Mouse (Mus musculus): ENCODE results near the gene Wdr18. TPM values are rescaled to one million over a fixed set of nuclear protein-coding genes. Genes with fewer than 3 reads are reported as not detected.

Gene Wdr18
- polyA plus RNA-seq (2014; fragmentation: Illumina TruSeq; extraction: RNeasy Lipid Tissue Mini Kit (QIAGEN cat#74804)): 1.2 TPM

DNA sequence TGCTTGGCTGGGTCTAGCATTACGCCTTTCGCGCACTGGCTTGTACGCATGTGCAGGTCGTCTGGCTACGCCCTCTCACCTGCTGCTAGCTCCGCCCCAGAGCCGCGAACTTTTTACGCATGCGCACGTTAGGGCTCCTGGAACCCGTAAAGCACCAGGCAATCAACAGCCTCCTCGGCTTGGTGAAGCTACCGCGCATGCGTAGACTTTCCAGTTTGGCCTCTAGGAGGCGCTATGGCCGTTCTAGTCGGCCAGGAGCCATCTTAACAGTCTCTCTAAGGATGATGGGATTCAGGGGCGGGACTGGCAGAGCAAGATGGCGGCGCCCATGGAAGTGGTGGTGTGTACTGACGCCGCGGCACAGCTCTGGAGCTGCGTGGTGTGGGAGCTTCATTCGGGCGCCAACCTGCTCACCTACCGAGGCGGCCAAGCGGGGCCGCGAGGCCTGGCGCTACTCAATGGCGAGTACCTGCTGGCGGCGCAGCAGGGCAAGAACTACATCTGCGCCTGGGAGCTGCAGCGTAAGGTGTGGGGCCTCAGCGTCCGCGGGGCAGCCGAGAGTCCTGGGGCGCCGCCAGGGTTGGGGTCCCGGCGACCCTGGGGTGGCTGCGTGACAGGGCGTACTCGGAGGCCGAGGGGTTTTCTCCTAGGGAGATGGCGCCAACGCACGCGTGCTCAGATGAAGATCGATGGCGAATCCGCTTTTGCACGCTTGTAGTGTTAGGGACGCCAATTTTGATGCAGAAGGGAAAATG, at the start of gene Wdr18:
Gene Wdr18 (plus strand): TSS at position 306 of the 755 bp plus-strand sequence.

DNA sequence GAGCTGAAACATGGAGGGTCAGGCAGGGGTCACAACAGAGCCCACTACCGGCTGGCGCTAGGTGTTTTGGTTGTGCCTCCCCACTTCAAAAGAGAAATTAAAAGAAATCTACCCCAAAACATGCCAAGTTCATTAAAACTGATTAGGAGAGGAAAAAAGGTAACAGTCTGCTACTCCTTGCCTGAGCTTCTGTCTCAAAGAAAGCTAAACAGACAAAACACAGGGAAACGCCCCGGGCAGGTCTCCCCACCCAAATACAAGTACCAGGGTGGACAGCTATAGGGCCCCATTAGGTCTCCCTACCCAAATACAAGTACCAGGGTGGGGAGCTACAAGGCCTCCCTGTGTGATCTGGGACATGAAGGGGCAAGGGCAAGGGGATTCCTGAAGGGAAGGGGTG, 49.4 kb upstream of the Wdr18 start, which contains the start of gene Gm26602:
Gene Gm26602 (plus strand): TSS at position 301 of the 400 bp plus-strand sequence.

DNA sequence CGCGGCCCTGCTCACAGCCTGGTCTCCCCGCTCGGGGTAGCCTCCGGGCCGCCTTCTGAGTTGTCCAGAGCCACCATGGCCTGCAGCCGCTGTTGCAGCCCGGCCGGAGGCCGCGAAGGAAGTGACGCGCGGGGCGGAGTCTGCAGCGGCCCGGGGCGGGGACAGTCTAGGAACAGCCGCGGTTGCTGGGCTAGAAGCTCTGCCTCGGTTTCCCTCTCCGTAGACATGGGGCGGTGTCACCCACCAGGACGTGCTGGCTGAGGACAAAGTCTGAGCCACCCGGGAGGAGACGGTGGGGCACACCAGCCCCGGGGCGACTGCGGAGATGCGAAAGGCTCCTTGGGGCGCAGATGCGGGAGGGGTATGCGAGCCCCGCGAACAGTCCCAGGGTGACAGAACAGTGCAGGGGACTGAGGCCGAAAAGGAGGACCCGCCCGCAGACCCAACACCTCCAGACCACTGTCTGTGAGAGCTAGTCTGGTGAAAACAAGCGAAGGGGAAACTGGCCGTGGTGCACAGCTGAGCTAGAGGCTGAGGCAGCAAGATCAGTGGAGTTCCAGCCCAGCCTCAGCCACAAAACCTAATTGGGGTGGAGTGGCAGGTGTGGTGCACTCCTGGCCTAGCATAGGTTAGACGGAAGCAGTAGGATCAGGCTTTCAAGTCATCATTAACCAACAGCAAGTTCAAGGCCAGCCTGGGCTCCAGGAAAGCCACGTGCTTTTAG, 43.0 kb upstream of the Wdr18 start, which contains the start of gene Kiss1r:
Gene Kiss1r (plus strand): TSS at position 164 of the 724 bp plus-strand sequence.

DNA sequence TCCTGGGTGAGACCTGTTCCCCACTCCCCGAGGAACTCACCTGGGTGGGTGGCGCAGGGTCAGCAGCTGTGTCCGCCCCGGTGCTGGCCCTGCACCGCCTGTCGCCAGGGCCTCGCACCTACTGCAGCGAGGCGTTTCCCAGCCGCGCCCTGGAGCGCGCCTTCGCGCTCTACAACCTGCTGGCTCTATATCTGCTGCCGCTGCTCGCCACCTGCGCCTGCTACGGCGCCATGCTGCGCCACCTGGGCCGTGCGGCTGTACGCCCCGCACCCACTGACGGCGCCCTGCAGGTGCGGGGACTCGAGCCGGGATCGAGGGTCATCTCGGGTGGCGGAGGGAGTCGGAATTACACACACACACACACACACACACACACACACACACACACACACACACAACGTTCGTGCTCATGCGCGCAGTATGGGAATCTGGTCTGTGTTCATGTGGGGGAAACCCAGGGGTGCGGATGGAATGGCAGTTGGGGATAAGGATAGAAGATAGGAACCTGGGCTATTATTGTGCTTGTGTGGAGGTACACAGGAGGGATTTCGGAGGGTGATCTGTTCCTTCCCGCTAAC, 38.9 kb upstream of the Wdr18 start, which contains the start of gene R3hdm4:
Gene R3hdm4 (minus strand): TSS at position 251 of the 578 bp plus-strand sequence.

DNA sequence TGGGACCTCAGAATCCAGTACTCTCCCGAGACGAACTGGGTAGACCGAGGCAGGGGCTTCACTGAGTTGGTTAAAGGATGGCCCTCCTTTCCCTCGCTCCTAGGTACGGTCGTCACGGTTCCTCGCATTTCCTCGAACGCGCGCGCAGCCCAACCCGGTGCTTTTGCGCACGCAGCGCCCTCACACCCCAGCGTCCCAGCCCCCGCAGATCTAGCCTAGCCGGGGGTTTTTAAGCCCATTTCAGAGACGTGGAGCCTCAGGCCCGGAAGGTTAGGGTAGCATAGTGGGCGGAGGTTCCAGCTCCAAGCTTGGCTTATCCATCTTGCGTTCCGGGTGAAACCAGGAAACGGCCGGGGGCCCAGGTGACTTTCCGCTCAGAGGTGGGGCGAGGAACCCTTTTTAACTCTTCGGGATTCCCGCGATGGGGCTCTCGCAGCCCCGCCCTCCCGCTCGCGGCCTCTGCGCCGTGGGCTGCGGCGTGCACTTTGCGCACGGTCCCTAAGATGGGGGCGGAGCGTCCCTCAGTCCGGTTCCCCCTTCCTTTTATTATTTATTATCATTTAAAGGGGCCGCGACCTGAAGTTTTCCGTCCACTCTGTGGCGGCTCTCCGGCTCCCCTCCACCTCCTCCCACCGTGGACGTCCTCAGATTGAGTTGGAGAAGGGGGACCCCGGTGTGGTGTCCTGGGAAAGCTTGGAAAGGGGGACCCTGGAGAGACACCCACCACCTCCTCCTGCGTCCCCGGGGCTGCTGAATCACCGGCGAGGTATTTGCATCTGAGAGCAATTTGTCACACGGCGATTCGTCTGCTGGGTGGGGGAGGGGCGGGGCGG, 33.2 kb upstream of the Wdr18 start, which contains the start of gene Arid3a:
Gene Arid3a (plus strand): TSS at position 553 of the 833 bp plus-strand sequence.

DNA sequence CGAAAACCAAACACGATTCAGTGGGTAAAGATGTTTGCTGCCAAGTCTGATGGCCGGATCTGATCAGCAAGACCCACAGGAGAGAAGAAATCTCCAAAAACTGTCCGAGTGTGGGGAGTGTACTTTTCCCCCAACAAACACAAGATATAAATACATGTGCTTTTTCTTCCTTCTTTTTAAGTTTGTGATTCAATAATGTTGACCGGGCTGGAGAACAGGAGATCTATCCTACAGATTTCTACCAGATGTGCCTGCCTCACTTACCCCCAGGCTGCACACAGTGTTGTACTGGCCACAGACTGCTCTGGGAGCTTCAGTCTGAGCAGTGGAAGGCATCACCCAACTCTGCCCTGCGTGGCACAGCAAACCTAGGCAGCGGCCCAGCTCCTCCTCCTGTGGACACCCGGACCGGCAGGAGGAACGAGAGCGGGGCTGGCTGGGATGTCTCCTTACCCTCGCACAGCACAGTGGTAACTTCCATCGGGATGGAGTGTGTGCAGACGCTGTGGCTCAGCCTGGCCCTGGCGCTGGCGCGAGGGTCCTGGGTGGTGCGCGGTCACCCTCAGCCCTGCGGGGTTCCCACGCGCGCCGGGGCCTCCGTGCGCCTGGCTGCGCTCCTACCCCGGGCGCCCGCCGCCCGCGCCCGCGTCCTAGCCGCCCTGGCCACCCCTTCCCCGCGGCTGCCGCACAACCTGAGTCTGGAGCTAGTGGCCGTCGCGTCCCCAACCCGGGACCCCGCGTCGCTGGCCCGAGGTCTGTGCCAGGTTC, 10.6 kb downstream of the Wdr18 start, which contains the start of gene Grin3b:
Gene Grin3b (plus strand): TSS at position 301 of the 768 bp plus-strand sequence.

DNA sequence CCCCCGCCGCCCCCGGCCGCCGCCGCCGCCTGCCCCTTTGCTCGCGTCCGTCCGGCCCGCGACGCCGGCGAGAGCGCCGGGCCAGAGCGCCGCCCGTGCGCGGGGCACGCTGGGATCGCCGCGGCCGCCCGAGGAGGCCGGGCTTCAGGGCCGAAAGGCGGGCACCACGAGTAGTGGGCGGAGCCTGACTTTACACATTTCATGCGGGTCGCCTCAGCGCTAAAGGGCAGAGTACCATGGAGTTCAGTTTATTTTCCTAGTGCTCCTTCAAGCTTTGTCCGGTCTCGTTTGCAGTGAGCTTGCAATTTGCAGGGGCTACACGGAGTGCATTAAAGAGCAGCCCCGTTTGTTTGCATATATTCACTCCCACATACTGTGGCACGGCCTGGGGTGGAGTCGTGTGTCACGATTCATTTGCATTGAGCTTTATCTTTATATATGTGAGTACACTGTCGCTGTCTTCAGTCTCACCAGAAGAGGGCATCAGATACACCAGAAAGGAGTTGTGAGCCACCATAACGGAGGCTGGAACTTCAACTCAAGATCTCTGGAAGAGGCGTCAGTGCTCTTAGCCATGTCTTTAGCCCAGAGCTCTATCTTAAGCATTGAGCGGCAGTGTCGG, 24.4 kb downstream of the Wdr18 start, which contains the start of gene Tmem259:
Gene Tmem259 (minus strand): TSS at position 136 of the 622 bp plus-strand sequence.

DNA sequence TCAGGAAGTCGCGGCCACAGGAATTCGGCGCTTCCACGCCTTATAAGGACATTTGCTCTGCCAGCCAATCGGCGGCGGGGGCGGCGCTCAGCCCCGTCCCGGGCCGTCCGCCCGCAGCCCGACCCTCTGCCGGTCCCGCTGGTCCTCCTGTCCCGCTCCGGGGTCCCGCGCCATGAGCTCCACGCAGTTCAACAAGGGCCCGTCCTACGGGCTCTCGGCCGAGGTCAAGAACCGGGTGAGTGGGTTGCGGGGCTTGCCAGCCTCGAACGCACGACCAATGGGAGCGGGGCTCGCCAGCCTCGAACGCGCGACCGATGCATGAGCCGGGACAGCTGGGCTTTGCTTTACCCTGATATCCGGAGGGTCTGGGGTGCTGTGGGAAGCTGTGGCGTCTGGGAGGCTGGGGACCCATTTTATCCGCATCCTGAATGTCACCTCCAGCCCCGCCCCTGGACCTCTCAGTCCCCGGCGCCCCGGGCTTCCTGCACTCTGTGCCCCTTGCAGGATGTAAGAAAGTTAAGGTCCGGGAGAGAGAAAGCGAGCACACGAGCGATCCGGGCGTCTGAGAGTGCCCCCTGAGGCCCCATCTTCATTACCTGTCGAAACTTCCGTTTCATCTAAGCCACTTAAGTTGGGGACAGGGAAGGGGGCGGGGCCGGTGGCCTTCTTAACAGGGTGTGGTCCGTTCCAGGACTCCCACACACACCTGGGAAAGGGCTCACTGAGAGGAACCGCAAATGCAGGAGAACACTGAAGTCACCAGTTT, 28.7 kb downstream of the Wdr18 start, which contains the start of gene Cnn2:
Gene Cnn2 (plus strand): TSS at position 79 of the 766 bp plus-strand sequence.

DNA sequence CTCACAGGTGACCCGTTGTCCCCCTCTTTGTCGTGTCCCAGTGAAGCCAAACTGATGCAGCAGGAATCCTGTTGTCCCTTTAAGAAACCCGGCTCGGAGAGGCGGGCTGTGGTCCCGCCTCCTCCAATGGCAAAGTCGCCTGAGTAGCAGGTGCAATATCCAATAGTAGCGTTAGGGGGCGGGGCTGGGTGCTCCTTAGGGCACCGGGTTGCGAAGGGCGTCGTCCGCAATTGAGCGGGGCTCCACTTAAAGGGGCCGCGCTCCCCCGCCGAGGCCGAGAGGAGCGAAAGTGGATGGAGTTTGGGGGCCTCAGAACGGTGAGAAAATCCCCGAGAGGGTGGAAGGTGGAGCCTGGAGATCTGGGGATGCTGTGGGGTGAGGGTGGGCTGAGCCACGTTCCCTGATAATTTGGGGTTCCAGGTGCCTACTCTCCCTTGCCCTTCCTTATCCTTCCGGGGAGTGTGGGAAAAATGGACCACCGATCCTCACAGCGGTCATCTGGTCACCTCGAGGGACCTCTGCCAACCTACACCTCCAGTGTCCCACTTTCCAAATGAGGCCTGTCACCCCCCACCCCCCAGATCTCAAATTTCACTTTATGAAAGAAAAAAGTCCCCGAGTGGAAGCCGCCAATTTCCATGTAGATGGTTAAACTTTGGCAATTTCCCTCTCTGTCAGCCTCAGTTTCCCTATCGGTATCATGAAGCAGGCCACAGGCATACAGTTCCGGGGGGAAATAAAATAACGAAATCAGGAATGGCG, 36.5 kb downstream of the Wdr18 start, which contains the start of gene Abca7:
Gene Abca7 (plus strand): TSS at position 223 of the 762 bp plus-strand sequence.

DNA sequence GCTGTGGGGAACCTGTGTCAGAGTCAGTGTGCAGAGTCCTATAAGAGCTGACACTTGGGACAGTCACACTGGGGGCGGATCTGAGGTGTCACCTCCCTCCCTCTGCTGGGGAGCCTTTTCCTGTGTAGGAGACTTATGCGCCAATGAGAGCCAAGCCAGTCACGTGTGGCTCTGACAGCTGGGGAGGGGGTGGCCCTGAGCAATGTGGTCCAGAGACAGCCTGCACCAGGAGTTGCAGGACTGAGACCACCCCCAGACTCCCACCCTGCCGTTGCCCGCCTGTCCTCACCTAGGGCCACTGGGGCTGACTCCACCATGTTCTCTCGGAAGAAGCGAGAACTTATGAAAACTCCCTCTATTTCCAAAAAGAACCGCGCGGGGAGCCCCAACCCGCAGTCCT, 56.6 kb downstream of the Wdr18 start, which contains the start of gene Arhgap45:
Gene Arhgap45 (plus strand): TSS at position 143 of the 400 bp plus-strand sequence.

Other genes starting within 250 kb of the Wdr18 start
- gene Hcn2, start 243.5 kb upstream of the Wdr18 start, polyA plus RNA-seq (2014; fragmentation: Illumina TruSeq; extraction: RNeasy Lipid Tissue Mini Kit (QIAGEN cat#74804)): 0.20 TPM
- not detected for gene Polrmt, start 213.6 kb upstream of the Wdr18 start, polyA plus RNA-seq (2014; fragmentation: Illumina TruSeq; extraction: RNeasy Lipid Tissue Mini Kit (QIAGEN cat#74804))
- gene Fgf22, start 205.1 kb upstream of the Wdr18 start, polyA plus RNA-seq (2014; fragmentation: Illumina TruSeq; extraction: RNeasy Lipid Tissue Mini Kit (QIAGEN cat#74804)): not detected
- 0.29 TPM for gene Rnf126, start 193.2 kb upstream of the Wdr18 start, polyA plus RNA-seq (2014; fragmentation: Illumina TruSeq; extraction: RNeasy Lipid Tissue Mini Kit (QIAGEN cat#74804))
- gene Fstl3, start 182.9 kb upstream of the Wdr18 start, polyA plus RNA-seq (2014; fragmentation: Illumina TruSeq; extraction: RNeasy Lipid Tissue Mini Kit (QIAGEN cat#74804)): 1.2 TPM
- not detected for gene Prss57, start 169.2 kb upstream of the Wdr18 start, polyA plus RNA-seq (2014; fragmentation: Illumina TruSeq; extraction: RNeasy Lipid Tissue Mini Kit (QIAGEN cat#74804))
- 0.77 TPM for gene Palm, start 166.6 kb upstream of the Wdr18 start, polyA plus RNA-seq (2014; fragmentation: Illumina TruSeq; extraction: RNeasy Lipid Tissue Mini Kit (QIAGEN cat#74804))
- not detected for gene Misp, start 139.2 kb upstream of the Wdr18 start, polyA plus RNA-seq (2014; fragmentation: Illumina TruSeq; extraction: RNeasy Lipid Tissue Mini Kit (QIAGEN cat#74804))
- 114 TPM for gene Ptbp1, start 105.7 kb upstream of the Wdr18 start, polyA plus RNA-seq (2014; fragmentation: Illumina TruSeq; extraction: RNeasy Lipid Tissue Mini Kit (QIAGEN cat#74804))
- gene Prtn3, start 85.7 kb upstream of the Wdr18 start, polyA plus RNA-seq (2014; fragmentation: Illumina TruSeq; extraction: RNeasy Lipid Tissue Mini Kit (QIAGEN cat#74804)): not detected
- gene Plppr3, start 85.5 kb upstream of the Wdr18 start, polyA plus RNA-seq (2014; fragmentation: Illumina TruSeq; extraction: RNeasy Lipid Tissue Mini Kit (QIAGEN cat#74804)): not detected
- gene Elane, start 73.9 kb upstream of the Wdr18 start, polyA plus RNA-seq (2014; fragmentation: Illumina TruSeq; extraction: RNeasy Lipid Tissue Mini Kit (QIAGEN cat#74804)): not detected
- 1.5 TPM for gene Cfd, start 69.3 kb upstream of the Wdr18 start, polyA plus RNA-seq (2014; fragmentation: Illumina TruSeq; extraction: RNeasy Lipid Tissue Mini Kit (QIAGEN cat#74804))
- gene Med16, start 51.2 kb upstream of the Wdr18 start, polyA plus RNA-seq (2014; fragmentation: Illumina TruSeq; extraction: RNeasy Lipid Tissue Mini Kit (QIAGEN cat#74804)): 0.37 TPM
- not detected for gene Gm26602, start 49.3 kb upstream of the Wdr18 start, polyA plus RNA-seq (2014; fragmentation: Illumina TruSeq; extraction: RNeasy Lipid Tissue Mini Kit (QIAGEN cat#74804))
- not detected for gene Kiss1r, start 43.2 kb upstream of the Wdr18 start, polyA plus RNA-seq (2014; fragmentation: Illumina TruSeq; extraction: RNeasy Lipid Tissue Mini Kit (QIAGEN cat#74804))
- 8.0 TPM for gene R3hdm4, start 38.9 kb upstream of the Wdr18 start, polyA plus RNA-seq (2014; fragmentation: Illumina TruSeq; extraction: RNeasy Lipid Tissue Mini Kit (QIAGEN cat#74804))
- gene Arid3a, start 33.1 kb upstream of the Wdr18 start, polyA plus RNA-seq (2014; fragmentation: Illumina TruSeq; extraction: RNeasy Lipid Tissue Mini Kit (QIAGEN cat#74804)): 3.3 TPM
- not detected for gene Grin3b, start 10.6 kb downstream of the Wdr18 start, polyA plus RNA-seq (2014; fragmentation: Illumina TruSeq; extraction: RNeasy Lipid Tissue Mini Kit (QIAGEN cat#74804))
- gene Tmem259, start 24.2 kb downstream of the Wdr18 start, polyA plus RNA-seq (2014; fragmentation: Illumina TruSeq; extraction: RNeasy Lipid Tissue Mini Kit (QIAGEN cat#74804)): not detected
- gene Cnn2, start 28.4 kb downstream of the Wdr18 start, polyA plus RNA-seq (2014; fragmentation: Illumina TruSeq; extraction: RNeasy Lipid Tissue Mini Kit (QIAGEN cat#74804)): 10.0 TPM
- 0.14 TPM for gene Abca7, start 36.3 kb downstream of the Wdr18 start, polyA plus RNA-seq (2014; fragmentation: Illumina TruSeq; extraction: RNeasy Lipid Tissue Mini Kit (QIAGEN cat#74804))
- gene Arhgap45, start 56.5 kb downstream of the Wdr18 start, polyA plus RNA-seq (2014; fragmentation: Illumina TruSeq; extraction: RNeasy Lipid Tissue Mini Kit (QIAGEN cat#74804)): not detected
- gene Polr2e, start 79.6 kb downstream of the Wdr18 start, polyA plus RNA-seq (2014; fragmentation: Illumina TruSeq; extraction: RNeasy Lipid Tissue Mini Kit (QIAGEN cat#74804)): 0.51 TPM
- 21.6 TPM for gene Gpx4, start 87.0 kb downstream of the Wdr18 start, polyA plus RNA-seq (2014; fragmentation: Illumina TruSeq; extraction: RNeasy Lipid Tissue Mini Kit (QIAGEN cat#74804))
- gene Sbno2, start 145.4 kb downstream of the Wdr18 start, polyA plus RNA-seq (2014; fragmentation: Illumina TruSeq; extraction: RNeasy Lipid Tissue Mini Kit (QIAGEN cat#74804)): 0.29 TPM
- gene Stk11, start 155.7 kb downstream of the Wdr18 start, polyA plus RNA-seq (2014; fragmentation: Illumina TruSeq; extraction: RNeasy Lipid Tissue Mini Kit (QIAGEN cat#74804)): 4.8 TPM
- 0.34 TPM for gene Atp5d, start 178.5 kb downstream of the Wdr18 start, polyA plus RNA-seq (2014; fragmentation: Illumina TruSeq; extraction: RNeasy Lipid Tissue Mini Kit (QIAGEN cat#74804))
- not detected for gene Cbarp, start 180.7 kb downstream of the Wdr18 start, polyA plus RNA-seq (2014; fragmentation: Illumina TruSeq; extraction: RNeasy Lipid Tissue Mini Kit (QIAGEN cat#74804))
- 10.3 TPM for gene Midn, start 188.1 kb downstream of the Wdr18 start, polyA plus RNA-seq (2014; fragmentation: Illumina TruSeq; extraction: RNeasy Lipid Tissue Mini Kit (QIAGEN cat#74804))
- 34.8 TPM for gene Cirbp, start 205.8 kb downstream of the Wdr18 start, polyA plus RNA-seq (2014; fragmentation: Illumina TruSeq; extraction: RNeasy Lipid Tissue Mini Kit (QIAGEN cat#74804))
- 1.1 TPM for gene 1600002K03Rik, start 212.8 kb downstream of the Wdr18 start, polyA plus RNA-seq (2014; fragmentation: Illumina TruSeq; extraction: RNeasy Lipid Tissue Mini Kit (QIAGEN cat#74804))
- gene Efna2, start 219.3 kb downstream of the Wdr18 start, polyA plus RNA-seq (2014; fragmentation: Illumina TruSeq; extraction: RNeasy Lipid Tissue Mini Kit (QIAGEN cat#74804)): 5.3 TPM

Measured in ovary, adult 10 weeks (tissue).